Mouse (Mus musculus): Measurements from ENCODE around the gene Zhx3.
A peak's percentile ranks its signal among the peaks of the same experiment; 100 is the strongest.

Gene Zhx3

DNA sequence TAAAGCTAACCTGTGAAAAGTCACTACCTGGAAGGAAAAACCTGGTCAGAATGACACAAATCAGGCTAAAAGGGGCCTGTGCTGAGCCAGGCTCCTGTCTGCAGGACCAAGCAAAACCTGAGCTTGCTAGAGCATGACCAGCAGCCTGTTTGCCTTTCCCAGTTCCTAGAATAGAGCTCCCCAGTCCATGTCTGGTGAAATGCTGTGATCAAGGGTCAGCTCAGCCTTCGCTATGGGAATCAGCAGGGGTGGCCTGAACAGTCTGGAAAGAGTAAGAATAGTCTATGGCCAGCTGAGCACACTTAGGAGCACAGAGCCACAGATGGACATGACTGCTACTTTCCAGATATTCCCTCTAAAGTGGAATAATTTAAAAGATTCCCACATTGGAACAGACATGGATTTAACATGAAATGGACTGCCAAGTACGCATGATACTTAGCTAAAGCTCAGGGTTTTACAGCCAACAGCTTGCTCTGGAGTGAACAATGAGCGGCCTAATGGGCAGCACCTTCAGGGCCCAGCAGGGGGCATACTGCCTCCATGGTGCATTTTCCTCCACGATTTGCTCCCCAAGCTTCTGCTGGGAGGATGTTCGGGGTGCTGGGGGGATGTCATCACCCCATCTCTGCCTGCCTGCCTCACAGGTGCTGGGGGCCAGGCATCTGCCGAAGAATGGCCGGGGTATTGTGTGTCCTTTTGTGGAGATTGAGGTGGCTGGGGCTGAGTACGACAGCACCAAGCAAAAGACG lies 112.2 kb downstream of the Zhx3 start:
- DNase-seq (ENCODE audit: low spot score) = no peak

DNA sequence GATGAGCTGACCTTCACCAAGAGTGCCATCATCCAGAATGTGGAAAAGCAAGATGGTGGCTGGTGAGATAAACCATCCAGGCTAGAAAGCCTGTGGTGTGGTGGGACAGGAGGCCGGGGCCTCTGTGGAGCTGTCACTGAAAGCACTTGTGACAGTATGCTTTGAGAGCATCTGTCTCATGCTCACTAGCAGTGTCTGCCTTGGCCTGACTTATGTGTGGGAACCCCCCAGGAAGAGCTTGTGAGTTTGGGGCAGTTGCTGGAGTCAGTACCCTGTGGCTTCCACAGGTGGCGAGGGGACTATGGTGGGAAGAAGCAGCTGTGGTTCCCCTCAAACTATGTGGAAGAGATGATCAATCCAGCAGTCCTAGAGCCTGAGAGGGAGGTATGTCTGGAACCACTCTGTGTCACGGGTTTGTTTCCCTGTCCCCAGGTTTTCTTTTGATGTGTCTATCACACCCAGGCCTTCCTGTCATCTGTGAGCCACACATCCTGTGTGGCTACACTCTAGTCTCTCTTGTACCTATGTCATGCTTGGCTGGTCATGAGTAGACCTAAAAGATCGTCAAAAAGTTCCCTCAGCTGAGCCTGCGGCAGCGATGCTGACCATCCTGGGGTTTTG lies 116.1 kb downstream of the Zhx3 start:
- no peak for DNase-seq (ENCODE audit: low spot score)

DNA sequence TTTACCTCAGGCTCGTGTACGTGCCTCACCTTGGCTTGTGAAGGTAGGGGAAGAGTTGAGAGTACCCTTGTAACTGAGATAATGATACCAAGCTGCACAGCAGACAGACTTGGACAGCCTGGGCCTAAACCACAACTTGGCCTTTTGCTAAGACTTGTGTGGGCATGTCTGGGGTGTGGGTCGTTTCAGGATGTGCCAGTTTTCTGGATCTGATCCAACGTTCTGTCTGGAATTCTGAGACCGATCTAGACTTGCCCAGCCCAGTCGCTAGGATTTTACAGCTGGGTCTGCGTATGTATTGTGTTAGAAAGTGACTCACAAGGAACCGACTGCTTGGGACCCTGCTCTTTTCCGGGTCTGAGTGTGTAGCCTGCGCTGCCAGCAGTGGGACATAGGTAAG lies 125.7 kb downstream of the Zhx3 start:
- DNase-seq (ENCODE audit: low spot score) = no peak

DNA sequence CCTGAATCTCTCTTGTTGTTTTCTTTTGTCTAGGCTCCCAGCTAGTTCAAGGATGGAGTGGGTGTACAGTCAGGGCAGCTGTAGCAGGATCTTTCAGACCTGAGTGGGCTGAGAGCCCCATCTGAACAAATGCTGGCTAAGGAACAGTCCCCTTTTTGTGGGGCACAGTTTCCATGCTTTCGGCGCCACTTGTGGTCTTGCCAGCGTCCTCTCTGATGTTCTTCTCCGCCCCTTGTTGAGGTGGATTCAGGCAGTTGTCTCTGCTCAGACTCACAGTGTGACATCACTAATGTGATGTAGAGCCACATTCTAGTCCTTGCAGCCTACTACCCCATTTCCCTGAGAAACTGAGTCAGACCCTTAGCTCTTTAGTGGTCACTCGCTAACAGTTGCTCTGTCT lies 126.2 kb downstream of the Zhx3 start:
- DNase-seq (ENCODE audit: low spot score) = no peak

DNA sequence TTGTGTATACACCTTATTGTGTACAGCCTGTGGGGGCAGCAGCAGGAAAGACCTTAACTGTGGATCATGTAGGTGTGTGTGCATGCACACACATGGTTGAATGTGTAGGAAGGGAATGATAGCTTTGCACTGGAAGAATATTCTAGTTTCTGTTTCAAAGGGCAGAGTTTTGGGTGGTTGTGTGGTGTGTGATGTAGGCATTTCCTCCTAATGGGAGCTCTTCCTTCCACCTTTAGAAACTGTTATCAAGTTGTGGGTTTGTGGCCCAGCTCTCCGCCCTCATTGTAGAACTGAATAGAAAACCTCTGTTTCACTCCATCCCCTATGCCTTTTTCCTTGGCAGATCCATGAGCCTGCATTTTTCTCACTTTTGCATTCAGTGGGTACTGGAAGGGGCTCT lies 127.3 kb downstream of the Zhx3 start:
- DNase-seq (ENCODE audit: low spot score) = no peak

DNA sequence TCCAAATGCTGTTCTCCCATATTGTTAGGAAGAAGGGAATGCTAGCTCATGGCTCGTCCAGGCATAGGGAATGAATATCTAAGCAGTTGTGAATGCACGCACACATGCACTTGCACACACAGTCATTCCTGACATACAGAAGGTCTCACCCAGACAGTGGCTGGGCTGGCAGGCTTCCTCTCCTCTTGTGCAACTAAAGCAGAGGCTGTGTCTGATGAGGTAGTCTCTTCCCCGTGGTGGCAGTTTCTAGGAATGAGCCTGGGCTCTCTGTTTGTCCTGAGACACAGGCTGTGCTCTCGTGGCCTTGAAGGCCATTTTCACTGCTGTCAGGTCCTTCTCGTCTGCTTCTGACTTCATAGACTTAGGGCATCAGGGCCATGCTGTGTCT lies 128.0 kb downstream of the Zhx3 start:
- DNase-seq (ENCODE audit: low spot score) = no peak

DNA sequence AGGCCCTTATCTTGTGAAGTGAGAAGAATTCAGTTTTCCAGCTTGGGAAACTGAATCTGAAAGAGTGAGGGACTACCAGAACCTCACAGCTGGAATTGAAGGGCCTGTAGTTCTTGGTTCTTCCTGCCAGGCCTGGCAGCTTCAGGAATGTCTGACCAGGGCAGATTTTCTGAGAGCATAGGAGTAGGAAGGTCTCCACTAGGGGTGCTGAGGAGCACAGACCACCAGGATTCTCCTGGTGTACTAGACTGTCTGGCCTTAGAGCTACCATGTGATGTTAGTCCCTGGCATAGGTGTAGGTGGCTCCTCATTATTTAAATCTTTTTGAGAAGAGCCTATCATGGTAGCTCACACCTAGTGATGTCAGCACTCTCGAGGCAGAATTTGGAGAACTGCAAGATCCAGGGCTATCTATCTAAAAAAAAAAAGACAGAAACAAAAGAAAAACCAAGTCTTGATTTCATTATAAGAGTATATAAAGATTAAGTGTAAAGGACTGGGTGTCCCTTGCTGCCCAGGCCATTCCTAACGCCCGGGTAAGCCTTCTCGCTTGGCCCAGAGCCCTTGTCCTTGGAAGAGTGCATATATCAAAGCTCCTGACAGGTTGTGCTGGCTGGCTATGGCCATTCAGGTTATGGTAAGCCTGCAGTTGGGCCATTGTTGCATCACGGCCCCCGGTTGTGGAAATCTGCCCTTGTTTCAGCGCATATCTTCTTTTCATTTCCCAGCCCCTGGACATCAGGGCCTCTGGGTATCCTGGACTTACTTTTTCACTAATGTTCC lies 128.6 kb downstream of the Zhx3 start:
- DNase-seq (ENCODE audit: low spot score) = no peak

DNA sequence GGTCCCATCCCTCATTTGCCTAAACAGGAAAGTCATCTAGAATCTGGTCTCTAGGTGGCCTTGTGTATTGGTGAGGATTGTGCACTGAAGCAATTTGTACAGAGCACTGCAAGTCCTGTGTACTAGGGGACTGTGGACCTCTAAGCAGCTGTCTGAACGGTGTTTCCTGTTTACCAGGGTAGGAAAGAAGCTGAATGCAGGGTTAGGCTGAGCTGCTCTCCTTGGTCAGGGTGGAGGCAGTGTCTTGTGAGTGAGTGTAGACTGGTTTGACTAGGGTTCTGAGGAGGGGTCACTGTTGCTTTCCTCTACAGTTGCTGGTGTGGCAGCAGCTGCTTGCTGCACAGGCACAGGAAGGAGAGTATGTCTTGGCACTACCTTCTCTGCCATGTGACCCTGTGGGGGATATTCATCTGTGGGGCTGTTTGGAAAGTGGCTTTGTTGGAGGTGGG lies 130.6 kb downstream of the Zhx3 start:
- DNase-seq (ENCODE audit: low spot score) = no peak

DNA sequence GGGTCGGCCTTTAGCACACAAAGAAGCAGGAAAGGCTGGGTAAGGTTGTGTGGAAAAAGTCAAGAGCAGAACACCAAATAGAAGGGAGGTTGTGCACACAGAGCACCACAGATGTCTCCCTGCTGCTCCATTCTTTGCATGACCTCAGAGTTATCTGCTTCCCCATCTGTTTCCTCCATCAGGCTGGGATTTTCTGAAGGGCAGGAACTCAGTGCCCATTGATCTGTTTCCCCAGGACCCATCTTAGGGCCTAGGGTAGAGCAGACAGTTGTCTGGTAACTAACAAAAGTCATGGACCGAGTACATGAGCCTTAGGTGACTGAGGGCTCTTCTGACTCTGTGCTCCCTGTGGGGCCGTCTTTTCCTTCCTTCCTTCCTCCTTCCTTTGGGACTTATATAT lies 131.2 kb downstream of the Zhx3 start:
- DNase-seq (ENCODE audit: low spot score) = no peak

DNA sequence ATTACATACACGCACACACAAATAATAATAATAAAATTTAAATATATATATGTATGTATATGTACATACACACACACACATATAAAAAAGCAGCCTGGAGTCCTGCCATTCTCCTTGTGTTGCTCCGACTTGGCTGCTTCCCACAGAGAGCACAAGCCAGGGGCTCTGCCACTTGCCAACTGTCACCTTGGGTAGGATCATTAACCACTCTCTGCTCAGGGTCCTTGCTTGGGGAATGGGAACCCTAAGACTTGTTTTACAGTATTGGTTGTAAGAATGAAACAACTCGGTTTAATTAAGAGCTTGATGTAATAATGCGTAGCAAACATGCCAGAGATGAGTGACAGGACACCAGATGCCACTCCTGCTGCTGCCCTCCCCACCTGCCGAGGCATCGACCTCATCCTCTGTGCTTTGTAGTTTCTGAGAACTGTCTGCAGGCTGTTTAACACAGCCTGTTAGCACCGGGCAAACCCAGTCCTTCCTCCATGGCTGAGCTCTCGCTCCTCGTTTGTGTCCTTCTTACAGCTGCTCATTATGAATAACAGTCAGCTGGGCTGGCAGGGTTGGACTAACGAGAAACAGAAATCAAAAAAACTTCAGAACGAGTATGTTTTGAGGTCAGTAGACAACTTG lies 132.2 kb downstream of the Zhx3 start:
- DNase-seq (ENCODE audit: low spot score) = no peak

DNA sequence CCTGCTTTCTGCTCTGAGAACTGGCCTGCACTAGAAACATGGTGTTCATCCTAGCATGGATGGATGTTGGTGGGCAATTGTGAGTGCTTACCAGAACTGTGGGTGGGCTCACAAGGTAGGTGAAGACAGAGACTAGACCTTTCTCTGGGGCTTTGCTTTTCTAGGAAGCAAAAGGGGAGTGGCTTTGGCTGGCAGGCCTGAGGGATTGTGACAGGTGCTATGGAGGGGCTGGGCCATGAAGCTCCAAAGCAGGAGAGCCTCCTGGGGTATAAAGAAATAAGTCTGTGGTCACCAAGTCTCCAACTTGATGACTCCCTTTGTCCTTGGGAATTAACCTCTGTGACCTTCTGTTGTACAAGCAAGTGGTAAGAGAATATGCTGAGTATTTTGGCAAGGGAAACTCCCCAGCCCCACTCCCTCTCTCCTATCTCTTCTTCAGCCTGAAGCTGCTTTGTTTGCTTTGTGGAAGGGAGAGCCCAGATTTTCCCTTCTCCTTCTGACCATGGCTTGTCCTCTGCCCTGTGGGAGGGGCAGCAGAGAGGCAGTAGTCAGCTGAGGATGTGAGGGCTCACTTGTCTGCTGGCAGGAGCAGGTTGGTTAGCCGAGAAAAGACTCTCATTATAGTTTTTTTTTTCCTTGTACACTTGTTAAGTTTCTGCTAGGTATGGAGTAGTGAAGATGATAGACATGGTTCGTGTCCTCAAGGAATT lies 133.0 kb downstream of the Zhx3 start:
- DNase-seq (ENCODE audit: low spot score) = no peak

DNA sequence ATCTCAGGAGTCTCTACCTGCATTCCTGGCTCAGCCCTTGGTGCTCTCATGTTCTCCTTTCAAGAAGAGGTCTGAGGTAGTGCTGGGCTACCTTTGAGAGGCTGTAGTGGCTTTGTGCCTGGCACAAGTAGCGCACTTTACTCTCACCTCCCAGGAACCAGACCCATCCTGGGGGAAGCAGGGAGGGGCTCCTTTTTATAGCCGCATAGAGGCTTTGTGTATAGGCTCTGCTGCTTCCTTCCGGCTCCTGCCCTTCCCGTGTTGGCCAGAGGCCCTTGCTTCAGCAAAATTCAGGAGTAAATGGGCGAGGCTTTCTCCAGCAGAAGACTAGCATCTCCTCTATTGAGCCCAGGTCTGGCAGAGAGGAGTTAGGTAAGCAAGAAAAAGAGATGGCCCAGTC lies 134.4 kb downstream of the Zhx3 start:
- no peak for DNase-seq (ENCODE audit: low spot score)

DNA sequence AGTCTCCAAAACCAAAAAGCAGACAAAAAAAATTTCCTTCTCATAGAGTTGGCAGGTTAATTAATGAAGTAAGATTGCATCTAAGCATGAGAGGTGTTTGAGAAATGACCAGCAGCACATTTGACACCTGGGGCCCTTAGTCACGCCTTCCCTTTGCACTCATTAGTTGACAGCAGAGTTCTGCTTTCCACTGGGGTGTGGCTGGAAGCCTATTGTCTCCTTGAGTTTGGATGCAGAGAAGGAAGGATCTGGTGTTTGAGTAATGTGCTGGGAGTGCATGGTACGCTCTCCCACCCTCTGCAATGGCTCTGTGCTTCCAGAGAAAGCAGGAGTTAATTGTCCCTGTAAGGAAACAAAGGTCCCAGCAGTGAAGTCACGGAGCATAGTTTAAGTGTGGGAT lies 136.3 kb downstream of the Zhx3 start:
- no peak for DNase-seq (ENCODE audit: low spot score)

DNA sequence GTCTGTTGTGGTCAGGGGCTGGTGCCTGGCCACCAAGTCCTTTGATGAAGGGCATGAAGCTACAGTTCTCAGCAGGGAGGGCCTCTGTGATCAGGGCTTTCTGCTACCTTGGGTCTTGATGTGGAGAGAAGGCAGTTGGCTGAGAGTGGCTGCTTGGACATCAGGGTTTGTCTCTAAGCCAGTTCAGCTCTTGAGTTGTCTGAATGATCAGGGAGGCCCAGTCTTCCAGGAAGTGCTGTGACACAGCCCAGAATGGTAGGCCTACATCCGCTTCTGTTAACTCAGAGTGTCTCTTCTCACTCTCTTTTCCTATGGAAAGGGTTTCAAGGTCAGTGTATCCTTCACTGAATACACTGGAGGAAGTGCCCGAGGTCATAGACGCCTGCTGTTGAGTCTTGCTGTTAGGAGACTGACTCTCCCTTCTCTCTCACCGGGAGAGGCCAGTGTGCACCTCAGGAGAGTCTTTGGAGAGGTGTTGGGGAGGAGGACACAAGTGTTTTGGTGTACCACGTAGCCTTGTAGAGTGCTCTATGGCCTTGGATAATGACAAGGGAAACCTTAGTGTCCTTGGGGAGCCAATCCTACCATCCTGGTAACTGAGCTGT lies 137.0 kb downstream of the Zhx3 start:
- no peak for DNase-seq (ENCODE audit: low spot score)

DNA sequence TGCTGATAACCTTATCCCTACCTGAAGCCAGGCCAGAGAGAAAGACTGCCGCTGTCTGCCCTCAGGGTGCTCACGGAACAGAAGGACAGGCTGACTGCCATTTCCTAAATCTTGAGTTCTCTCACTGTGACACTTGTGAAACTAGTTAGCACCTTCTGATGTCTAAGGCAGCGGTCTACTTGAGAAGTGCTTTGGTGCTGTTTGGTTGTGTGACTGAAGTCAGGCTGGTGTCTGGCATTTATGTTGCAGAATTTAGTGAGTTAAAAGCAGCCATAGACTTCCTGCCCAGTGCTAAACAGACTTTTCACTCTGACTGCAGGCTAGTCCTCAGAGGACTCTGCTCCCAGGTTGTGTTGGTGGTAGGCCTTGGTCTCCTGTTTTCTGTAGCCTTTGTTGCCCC lies 138.5 kb downstream of the Zhx3 start:
- no peak for DNase-seq (ENCODE audit: low spot score)

DNA sequence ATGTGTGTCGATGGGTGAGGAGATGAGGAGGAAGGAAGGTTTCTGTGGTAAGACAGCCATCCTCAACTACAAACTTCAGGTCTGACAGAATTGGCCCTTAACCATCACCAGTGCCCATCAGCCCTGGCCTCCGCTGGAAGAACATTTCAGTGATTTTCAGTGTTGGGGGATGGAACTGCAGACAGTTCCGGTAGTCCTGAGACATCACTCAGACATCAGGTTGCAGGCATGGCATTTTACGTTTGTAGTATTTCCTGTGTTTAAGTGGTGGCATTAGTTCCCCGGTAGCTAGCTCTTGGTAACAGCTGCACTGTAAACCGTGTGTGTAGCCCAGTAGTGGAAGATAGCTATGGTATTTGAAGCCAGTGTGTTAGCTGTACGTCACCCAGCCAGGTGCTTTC lies 139.7 kb downstream of the Zhx3 start:
- no peak for DNase-seq (ENCODE audit: low spot score)

DNA sequence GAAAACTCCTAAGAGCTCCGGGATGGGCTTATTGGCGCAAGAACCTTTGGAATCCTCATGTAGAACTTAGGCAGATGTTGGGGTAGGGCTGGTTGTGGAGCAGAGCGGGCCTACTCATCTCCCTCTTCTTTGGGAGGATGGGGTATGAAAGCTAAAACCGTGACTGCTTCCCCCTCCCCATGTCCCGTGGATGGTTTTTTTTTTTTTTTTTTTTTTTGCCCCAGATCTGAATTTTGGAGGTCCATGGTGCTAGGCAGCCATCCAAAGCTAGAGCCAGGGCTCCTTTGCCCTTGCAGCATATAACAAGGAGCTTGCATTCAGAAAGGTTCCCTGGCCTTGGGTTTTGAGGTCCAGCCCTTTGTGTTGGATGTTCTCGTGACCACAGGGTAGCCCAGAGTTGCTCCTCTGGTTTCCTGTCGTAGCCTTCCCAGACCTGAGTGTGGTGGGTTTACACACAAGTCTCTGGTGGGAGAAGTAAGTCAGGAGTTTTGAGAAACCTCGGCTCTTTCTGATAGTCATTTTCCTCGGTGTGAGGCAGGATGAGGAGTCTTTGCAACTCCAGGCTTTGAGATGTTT lies 140.3 kb downstream of the Zhx3 start:
- DNase-seq (ENCODE audit: low spot score) = no peak

DNA sequence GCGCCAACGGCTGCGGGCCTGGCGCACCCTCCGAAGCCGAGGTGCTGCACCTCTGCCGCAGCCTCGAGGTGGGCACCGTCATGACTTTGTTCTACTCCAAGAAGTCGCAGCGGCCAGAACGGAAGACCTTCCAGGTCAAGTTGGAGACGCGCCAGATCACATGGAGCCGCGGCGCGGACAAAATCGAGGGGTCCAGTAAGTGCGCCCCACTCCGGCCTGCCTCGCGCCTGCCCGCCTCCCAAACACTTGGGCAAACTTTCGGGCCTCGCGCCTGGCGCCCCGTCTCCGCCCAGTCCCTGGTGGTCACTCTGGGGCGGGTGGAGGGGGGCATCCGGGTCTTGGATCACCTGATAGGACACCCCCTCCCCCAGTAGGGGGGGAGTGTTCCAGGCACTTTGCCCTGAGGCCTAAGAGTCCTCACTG lies 140.9 kb downstream of the Zhx3 start:
- peak; percentile 38 for DNase-seq (ENCODE audit: low spot score)

DNA sequence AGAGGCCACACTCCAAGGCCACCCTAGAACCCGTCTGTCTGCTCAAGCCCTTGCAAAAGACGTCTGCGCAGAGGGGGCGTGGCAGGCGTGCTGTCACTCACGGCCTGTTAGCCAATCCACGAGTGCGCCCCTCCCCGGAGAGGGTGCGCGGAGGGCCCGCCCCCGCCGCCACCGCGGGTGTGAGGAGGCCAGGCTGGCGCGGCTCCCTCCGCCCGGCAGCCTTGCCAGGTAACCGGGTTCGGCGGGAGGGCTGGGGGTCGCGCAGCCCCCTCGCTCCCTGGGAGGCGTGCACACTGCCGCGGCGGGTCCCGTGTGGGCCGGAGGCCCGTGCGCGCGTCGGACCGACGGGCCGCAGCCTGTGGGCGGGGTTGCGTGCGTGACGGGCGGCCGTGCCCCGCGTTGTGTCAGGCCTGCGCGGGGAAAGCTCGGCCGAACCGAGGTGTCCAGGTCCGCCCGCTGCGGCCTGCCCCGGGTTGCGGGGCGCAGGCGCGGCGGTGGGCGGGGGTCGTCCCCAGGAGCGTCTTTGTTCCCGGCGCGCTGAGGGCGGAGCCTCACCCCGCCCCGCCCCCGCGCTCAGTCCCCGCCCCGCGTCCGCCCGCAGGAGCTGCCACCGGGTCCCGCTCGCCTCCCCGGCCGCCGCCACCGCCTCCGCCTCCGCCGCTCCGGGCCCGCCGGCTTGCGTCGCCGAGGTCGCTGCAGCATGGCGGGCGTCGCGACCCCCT lies 141.5 kb downstream of the Zhx3 start, which contains the start of gene Plcg1:
Gene Plcg1 (plus strand): TSS at position 184 of the 722 bp plus-strand sequence.
- peak; percentile 78 for DNase-seq (ENCODE audit: low spot score)

DNA sequence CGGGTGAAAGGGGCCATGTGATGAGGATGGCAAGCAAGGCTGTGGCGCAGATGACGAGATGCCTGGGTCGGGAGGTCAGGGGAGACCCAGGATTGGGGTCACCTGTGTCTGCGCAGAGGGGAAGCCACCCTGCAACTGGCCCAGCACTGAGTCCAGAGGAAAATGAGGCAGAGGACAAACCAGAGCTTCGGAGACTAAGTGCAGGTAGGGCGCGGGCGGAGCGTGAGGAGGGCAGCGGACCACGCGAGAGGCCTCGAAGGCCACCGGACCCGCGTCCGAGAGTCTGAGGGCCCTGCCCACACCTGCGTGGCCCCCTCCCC lies 142.0 kb downstream of the Zhx3 start:
- no peak for DNase-seq (ENCODE audit: low spot score)
